Mouse (Mus musculus): Measurements from ENCODE around the gene Vav2. TPM values are rescaled to one million over a fixed set of nuclear protein-coding genes. Genes with fewer than 3 reads are reported as not detected.

Gene Vav2
- total and polyA plus RNA-seq, 3 experiments = 11.3 to 12.5 (median 11.9) TPM

DNA sequence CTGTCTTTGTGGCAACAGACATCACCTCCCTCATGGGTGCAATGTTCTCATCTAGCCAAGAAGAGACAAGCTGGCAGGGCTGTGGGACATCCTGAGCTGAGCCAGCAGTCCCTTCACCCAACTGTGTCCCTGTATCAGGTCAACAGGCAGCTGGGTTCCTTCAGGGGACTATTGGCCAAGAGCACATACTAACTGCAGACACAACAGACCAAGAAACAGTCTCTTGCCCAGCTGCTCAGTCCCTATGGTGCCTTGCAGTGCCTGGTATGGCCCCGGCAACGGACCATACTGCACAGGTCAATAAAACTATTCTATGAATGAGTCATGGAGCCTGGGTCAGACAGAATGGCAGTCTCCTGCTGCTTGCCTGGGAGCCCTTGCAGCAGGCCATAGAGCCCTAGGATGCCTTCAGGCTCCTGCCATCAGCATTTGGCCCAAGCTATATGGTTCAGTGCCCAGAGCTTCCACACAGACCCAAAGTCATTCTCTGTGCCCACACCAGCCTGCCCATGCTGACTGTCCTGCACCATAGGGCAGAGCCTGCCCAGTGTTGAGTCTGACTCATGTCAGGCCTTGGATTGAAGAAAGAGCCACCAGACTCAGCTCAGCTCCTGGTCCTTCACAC is 197.2 kb downstream of the Vav2 start:
- H3K36me3 ChIP-seq (ENCODE audit: control insufficient read depth, insufficient read depth, low read length) = no peaks in the 10 kb centered on the region
- WGBS = 57% methylated on average over 2 of the region's 2 CpGs
- no peak for DNase-seq
- H3K9ac ChIP-seq (ENCODE audit: low read depth, low read length) = no peak overlapping the region
- H3K4me1 ChIP-seq (ENCODE audit: control insufficient read depth, insufficient read depth, low read length) = peaks cover 9% of the 10 kb centered on the region
- H3K4me3 ChIP-seq = no peak overlapping the region
- no peak overlapping the region for H3K27ac ChIP-seq
- intact Hi-C loops (cut with DNase I) = loop anchor here (10.0 kb wide), 1 partner anchor 295 kb away; the partner anchor contains the start of genes Stkld1 and Surf4
- H3K27me3 ChIP-seq (ENCODE audit: control insufficient read depth, insufficient read depth, low read length) = no peaks in the 10 kb centered on the region
- no peak for TF ChIP-seq EP300 (IDR thresholded peaks at IDR 0.05; ENCODE audit: insufficient read depth, low read depth, low read length)
- TF ChIP-seq CTCF (IDR thresholded peaks at IDR 0.05) = no peak
- TF ChIP-seq POLR2A (IDR thresholded peaks at IDR 0.05; ENCODE audit: insufficient read depth, low read depth, low read length) = no peak
- no peaks in the 10 kb centered on the region for H3K79me2 ChIP-seq (replicated peaks; ENCODE audit: control insufficient read depth, insufficient read depth, low read length)

DNA sequence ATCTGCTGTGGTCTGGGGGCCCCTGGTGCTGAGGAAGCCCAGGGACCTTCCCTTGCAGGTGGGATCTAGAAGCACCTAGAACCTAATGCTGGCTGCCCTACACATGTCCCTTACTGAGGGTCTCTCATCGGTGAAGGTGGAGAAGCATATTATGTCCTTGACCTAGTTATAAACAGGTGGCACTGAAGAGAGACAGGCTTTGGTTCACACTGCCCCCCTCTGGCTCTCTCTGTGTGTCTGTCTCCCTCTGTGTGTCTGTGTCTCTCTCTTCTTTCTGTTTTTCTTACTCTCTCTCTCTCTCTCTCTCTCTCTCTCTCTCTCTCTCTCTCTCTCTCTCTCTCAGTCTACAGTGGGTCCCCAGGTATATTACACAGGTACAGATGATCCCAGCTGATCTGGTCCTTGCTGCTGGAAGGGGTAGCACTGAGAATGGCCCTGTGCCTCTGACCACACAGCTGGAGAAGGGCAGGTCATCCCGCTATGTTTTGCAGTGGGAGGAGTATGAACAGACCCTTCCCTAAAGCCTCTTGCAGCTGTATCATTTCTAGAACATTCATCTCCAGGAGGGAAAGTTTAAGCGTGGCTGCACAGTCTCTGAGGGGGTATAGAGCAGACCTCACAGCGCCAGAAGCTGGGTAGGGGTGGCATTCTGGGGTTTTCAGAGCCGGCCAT is 197.9 kb downstream of the Vav2 start:
- WGBS = 72% methylated on average over 5 of the region's 5 CpGs
- no peak for DNase-seq
- TF ChIP-seq CTCF (IDR thresholded peaks at IDR 0.05) = peak; percentile 61
- TF ChIP-seq POLR2A (IDR thresholded peaks at IDR 0.05; ENCODE audit: insufficient read depth, low read depth, low read length) = no peak
- Histone ChIP-seq H3K79me2 (replicated peaks; ENCODE audit: control insufficient read depth, insufficient read depth, low read length) (no peaks in the 10 kb centered on the region), H3K4me1 (ENCODE audit: control insufficient read depth, insufficient read depth, low read length) (peaks cover 9% of the 10 kb centered on the region), H3K9ac (ENCODE audit: low read depth, low read length) (no peak overlapping the region), H3K36me3 (ENCODE audit: control insufficient read depth, insufficient read depth, low read length) (no peaks in the 10 kb centered on the region), H3K4me3 (no peak overlapping the region), H3K27me3 (ENCODE audit: control insufficient read depth, insufficient read depth, low read length) (no peaks in the 10 kb centered on the region), H3K27ac (no peak overlapping the region)
- intact Hi-C loops (cut with DNase I) = no loop called here

GRCm38 (mm10) chr2:27226572-27226971 is 200.3 kb downstream of the Vav2 start:
- H3K79me2 ChIP-seq (replicated peaks; ENCODE audit: control insufficient read depth, insufficient read depth, low read length) = no peaks in the 10 kb centered on the region
- no peak overlapping the region for H3K9ac ChIP-seq (ENCODE audit: low read depth, low read length)
- H3K4me3 ChIP-seq = no peak overlapping the region
- peaks cover under 1% of the 10 kb centered on the region; the same call in 1 of the 2 replicates for H3K4me1 ChIP-seq (ENCODE audit: control insufficient read depth, insufficient read depth, low read length)
- H3K27ac ChIP-seq = no peak overlapping the region
- WGBS = 88% methylated on average over 7 of the region's 7 CpGs
- no peak for TF ChIP-seq POLR2A (IDR thresholded peaks at IDR 0.05; ENCODE audit: insufficient read depth, low read depth, low read length)
- TF ChIP-seq CTCF (IDR thresholded peaks at IDR 0.05) = no peak
- no peak for TF ChIP-seq EP300 (IDR thresholded peaks at IDR 0.05; ENCODE audit: insufficient read depth, low read depth, low read length)
- intact Hi-C loops (cut with DNase I) = no loop called here
- H3K36me3 ChIP-seq (ENCODE audit: control insufficient read depth, insufficient read depth, low read length) = no peaks in the 10 kb centered on the region
- no peak for DNase-seq
- no peaks in the 10 kb centered on the region for H3K27me3 ChIP-seq (ENCODE audit: control insufficient read depth, insufficient read depth, low read length)

DNA sequence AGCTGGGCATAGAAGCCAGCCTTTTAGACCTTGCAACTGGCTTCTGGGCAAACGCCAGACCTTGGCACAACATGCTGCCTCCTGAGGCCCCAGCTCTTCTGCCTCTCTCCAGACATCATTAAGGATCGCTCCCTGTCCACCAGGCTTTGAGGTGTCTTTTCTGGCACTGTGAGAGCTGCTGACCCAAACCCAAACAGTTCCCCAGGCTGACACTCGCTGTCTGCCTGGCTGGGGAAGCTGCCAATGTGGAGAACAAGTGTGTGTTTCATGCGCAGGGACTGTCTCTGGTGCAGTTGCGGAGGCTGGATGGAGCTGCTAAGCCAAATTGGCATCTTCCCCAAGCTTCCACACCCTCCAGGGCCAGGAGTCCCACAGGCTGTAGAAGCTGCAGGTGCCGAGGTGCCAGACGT is 203.8 kb downstream of the Vav2 start:
- Histone ChIP-seq H3K9ac (ENCODE audit: low read depth, low read length) (no peak overlapping the region), H3K4me1 (ENCODE audit: control insufficient read depth, insufficient read depth, low read length) (peaks cover 1% of the 10 kb centered on the region; the same call in 1 of the 2 replicates), H3K79me2 (replicated peaks; ENCODE audit: control insufficient read depth, insufficient read depth, low read length) (no peaks in the 10 kb centered on the region), H3K27me3 (ENCODE audit: control insufficient read depth, insufficient read depth, low read length) (no peaks in the 10 kb centered on the region), H3K4me3 (no peak overlapping the region), H3K36me3 (ENCODE audit: control insufficient read depth, insufficient read depth, low read length) (no peaks in the 10 kb centered on the region), H3K27ac (no peak overlapping the region)
- TF ChIP-seq EP300 (IDR thresholded peaks at IDR 0.05; ENCODE audit: insufficient read depth, low read depth, low read length) (no peak), CTCF (IDR thresholded peaks at IDR 0.05) (no peak), POLR2A (IDR thresholded peaks at IDR 0.05; ENCODE audit: insufficient read depth, low read depth, low read length) (no peak)
- peak in 1 of 2 experiments; percentile 36 for DNase-seq
- intact Hi-C loops (cut with DNase I) = no loop called here
- WGBS = 59% methylated on average over 7 of the region's 7 CpGs

- no peak for DNase-seq
- H3K36me3 ChIP-seq (ENCODE audit: control insufficient read depth, insufficient read depth, low read length) = no peaks in the 10 kb centered on the region
- intact Hi-C loops (cut with DNase I) = no loop called here
- no peaks in the 10 kb centered on the region for H3K27me3 ChIP-seq (ENCODE audit: control insufficient read depth, insufficient read depth, low read length)
- no peak overlapping the region for H3K9ac ChIP-seq (ENCODE audit: low read depth, low read length)
- TF ChIP-seq POLR2A (IDR thresholded peaks at IDR 0.05; ENCODE audit: insufficient read depth, low read depth, low read length) = no peak
- no peak for TF ChIP-seq CTCF (IDR thresholded peaks at IDR 0.05)
- TF ChIP-seq EP300 (IDR thresholded peaks at IDR 0.05; ENCODE audit: insufficient read depth, low read depth, low read length) = no peak
- H3K79me2 ChIP-seq (replicated peaks; ENCODE audit: control insufficient read depth, insufficient read depth, low read length) = no peaks in the 10 kb centered on the region
- H3K27ac ChIP-seq = no peak overlapping the region
- peaks cover 1% of the 10 kb centered on the region; the same call in 1 of the 2 replicates for H3K4me1 ChIP-seq (ENCODE audit: control insufficient read depth, insufficient read depth, low read length)
- WGBS = 70% methylated on average over 8 of the region's 8 CpGs
- no peak overlapping the region for H3K4me3 ChIP-seq
Measured at GRCm38 (mm10) chr2:27218569-27218968, 208.3 kb downstream of the Vav2 start.

DNA sequence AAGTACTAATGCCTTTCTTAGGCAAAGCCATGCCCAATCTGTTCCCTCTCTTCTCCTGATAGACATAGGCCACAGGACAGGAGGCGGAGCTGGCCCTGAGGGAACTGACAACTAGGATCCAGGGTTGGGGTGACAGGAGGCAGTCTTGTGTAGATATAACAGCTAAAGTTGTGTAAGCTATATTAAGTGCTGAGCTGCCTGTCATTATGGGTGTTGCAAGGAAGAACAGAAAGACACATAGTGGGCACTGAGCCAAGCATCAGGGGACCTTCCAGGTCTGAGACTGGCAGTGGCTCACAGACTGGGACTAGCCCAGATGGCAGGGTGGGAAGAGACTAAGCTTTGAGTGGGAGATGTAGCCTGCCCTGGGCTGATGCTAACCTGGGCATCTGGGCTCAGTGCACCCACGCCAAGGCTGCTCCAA is 208.7 kb downstream of the Vav2 start:
- Histone ChIP-seq H3K27ac (no peak overlapping the region), H3K79me2 (replicated peaks; ENCODE audit: control insufficient read depth, insufficient read depth, low read length) (no peaks in the 10 kb centered on the region), H3K36me3 (ENCODE audit: control insufficient read depth, insufficient read depth, low read length) (no peaks in the 10 kb centered on the region), H3K9ac (ENCODE audit: low read depth, low read length) (no peak overlapping the region), H3K27me3 (ENCODE audit: control insufficient read depth, insufficient read depth, low read length) (no peaks in the 10 kb centered on the region), H3K4me1 (ENCODE audit: control insufficient read depth, insufficient read depth, low read length) (peaks cover 3% of the 10 kb centered on the region; the same call in 1 of the 2 replicates), H3K4me3 (no peak overlapping the region)
- intact Hi-C loops (cut with DNase I) = no loop called here
- 71% methylated on average over 2 of the region's 2 CpGs for WGBS
- DNase-seq = peak in 1 of 2 experiments; percentile 51
- TF ChIP-seq CTCF (IDR thresholded peaks at IDR 0.05) (no peak), POLR2A (IDR thresholded peaks at IDR 0.05; ENCODE audit: insufficient read depth, low read depth, low read length) (0 out of 2 replicates have a peak, but pooled peaks have one; percentile 21), EP300 (IDR thresholded peaks at IDR 0.05; ENCODE audit: insufficient read depth, low read depth, low read length) (peak; percentile 74; the same call in 1 of the 2 replicates)
